Mouse (Mus musculus) CH12.LX (cell line): ENCODE data around the gene B3galt1.

Experiments
- CHD2 ChIP-seq: IDR thresholded peaks from 2 replicates; pipeline ENCODE4 v1.6.1; 2011; ENCODE audit warnings: low read length, improper control_type of control experiment
- CTCF ChIP-seq, 2 experiments: IDR thresholded peaks in 1 of 2; conservative IDR thresholded peaks in 1 of 2; 2 replicates each; pipeline ENCODE4 v1.5.1; 2011 to 2012; ENCODE audit warnings: low read depth in 2 of 2, low read length in 2 of 2, improper control_type of control experiment in 1 of 2, inconsistent platforms in 1 of 2, mild to moderate bottlenecking in 1 of 2, moderate library complexity in 1 of 2
- EP300 ChIP-seq: IDR thresholded peaks from 2 replicates; pipeline ENCODE4 v1.6.1; 2011; ENCODE audit warnings: low read length, improper control_type of control experiment
- MAX ChIP-seq: IDR thresholded peaks from 2 replicates; pipeline ENCODE4 v1.6.1; 2011; ENCODE audit warnings: low read length, improper control_type of control experiment
- POLR2A ChIP-seq: IDR thresholded peaks from 2 replicates; pipeline ENCODE4 v1.6.1; 2011; ENCODE audit warnings: low read depth, mild to moderate bottlenecking, improper control_type of control experiment, low read length
- TCF12 ChIP-seq: IDR thresholded peaks from 2 replicates; pipeline ENCODE4 v1.6.1; 2014; ENCODE audit warnings: low read depth, mild to moderate bottlenecking, inconsistent platforms, low read length, improper control_type of control experiment
- USF1 ChIP-seq: IDR thresholded peaks from 2 replicates; pipeline ENCODE4 v1.6.1; 2014; ENCODE audit warnings: low read depth, mild to moderate bottlenecking, inconsistent platforms, low read length, improper control_type of control experiment
- ZNF384 ChIP-seq: IDR thresholded peaks from 2 replicates; pipeline ENCODE4 v1.6.1; 2012; ENCODE audit warnings: low read depth, low read length, improper control_type of control experiment, inconsistent platforms

DNA sequence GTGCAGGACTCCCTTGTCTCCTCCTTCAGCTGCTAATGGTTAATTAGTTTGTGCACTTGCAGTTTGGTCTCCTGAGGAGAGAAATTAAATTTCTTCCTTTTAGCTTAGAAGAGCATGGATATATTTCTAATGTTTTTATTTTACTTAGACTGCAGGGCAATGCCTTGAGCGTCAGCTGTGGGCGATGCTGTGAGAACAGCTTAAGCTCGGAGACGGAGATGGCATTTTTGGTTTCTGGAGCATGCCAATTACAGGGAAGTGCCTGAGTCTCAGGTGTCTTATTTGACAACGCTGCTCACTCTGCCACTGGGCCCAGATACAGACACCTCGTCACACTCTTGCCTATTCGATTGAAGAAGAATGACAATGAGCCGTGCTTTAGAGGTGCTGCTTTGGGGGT, 282.1 kb downstream of the B3galt1 start:
- TF ChIP-seq CHD2, result no peak
- TF ChIP-seq ZNF384, result no peak
- no peak for TF ChIP-seq POLR2A
- TF ChIP-seq MAX, result no peak
- TF ChIP-seq CTCF (conservative IDR thresholded peaks at IDR 0.05 in 1 of 2, IDR thresholded peaks at IDR 0.05 in 1 of 2; ENCODE audit: low read depth in 2 of 2, low read length in 2 of 2), result no peak
- TF ChIP-seq USF1, result no peak
- no peak for TF ChIP-seq TCF12
- no peak for TF ChIP-seq EP300
